Mouse (Mus musculus) CD4-positive, CD25-positive, alpha-beta regulatory T cell, adult 4 months (primary cell): Measurements from ENCODE around the gene Ccdc12. TPM values are rescaled to one million over a fixed set of nuclear protein-coding genes. Genes with fewer than 3 reads are reported as not detected.

Experiments
- ATAC-seq: one replicate; pipeline ENCODE4 v1.8.0; 2017
- polyA plus RNA-seq, 2 experiments: library from polyadenylated mRNA; unstranded; fragments of 100-300 nt; shearing (Covaris generic); gene quantifications; one replicate each; pipeline ENCODE4 v1.2.1; 2017

The Ccdc12 gene
- polyA plus RNA-seq = 100 to 1,000 TPM; 225 to 243 TPM

DNA sequence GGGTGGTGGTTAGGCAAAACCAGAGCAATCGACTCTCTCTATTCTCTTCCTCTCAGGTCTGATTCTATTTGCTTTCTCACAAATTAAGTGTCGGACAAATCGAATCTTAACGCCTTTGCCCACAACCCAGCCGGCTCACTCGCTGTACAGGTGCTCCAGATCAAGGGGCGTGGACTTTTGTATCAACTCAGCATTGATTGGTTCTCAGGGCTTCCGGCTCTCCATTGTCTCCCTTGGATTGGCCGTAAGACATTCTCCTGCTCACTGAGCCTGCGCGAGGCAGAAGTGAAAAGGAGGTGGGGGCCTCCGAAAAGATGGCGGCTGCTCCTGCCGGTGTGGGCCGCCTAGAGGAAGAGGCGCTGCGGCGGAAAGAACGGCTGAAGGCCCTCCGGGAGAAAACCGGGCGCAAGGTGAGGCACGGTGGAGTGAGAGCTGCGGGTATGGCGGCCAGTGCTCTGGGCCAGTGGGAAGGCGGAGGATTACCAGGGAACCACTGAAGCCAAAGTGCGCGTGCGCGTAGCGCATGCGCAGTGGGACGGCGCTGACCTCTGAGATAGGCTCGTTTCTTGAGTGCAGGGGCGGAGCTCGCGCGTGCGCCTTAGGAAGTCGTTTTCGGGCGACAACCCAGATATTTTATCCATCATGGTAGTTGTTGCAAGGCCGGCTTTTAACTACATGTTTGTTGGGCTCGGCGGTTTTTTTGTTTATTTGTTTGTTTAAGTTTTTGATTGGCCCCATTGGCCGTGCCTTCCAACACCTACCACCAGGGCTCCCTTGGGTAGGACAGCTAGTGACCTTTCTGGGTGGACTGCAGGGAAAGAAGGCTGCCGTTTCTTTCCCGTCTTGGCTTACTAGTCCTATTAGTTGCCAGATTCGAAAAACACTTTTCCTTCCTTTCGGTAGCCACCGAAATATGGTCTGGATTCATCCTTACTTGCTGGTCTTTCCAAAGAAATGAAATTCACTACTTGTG, at the start of gene Ccdc12:
Gene Ccdc12 (plus strand): TSS at position 255 of the 973 bp plus-strand sequence.
- peak; percentile 85 for ATAC-seq

DNA sequence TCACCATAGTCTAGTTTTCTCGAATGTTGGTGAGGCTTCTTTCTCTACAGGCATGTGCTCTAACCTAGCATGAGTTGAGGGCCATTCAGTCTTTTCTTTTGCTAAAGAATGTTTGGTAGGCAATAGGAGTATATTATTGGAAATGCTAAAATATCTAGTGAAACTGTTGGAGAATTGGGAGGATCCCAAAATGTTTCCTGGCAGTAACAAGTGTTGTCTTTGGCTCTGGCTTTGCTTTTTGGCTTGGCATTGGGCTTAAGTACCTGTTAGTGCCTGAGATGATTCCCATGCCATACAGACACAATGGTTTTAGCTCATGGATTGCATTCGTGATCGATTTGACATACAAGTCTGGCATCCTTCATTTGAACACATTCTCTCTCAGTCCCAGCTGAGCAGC, 44.8 kb upstream of the Ccdc12 start:
- no peak for ATAC-seq

DNA sequence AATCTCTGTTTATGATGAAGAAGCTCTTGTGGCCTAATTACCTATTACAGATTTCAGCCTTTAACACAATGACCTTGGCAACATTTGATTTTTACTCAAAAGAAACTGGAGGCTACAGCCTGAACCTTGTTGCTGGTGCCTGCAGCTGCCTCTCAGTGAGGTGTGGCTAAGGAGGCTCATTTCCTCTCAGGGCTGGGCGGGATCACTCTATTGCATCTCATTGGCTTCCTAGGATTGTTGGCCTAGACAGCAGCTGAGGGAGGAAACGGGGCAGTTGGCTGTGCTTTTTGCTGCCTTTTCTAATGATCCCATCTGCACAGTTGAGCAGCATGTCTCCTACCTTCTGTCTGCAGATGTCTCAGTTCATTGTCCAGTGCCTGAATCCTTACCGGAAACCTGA, 39.2 kb upstream of the Ccdc12 start:
- no peak for ATAC-seq

DNA sequence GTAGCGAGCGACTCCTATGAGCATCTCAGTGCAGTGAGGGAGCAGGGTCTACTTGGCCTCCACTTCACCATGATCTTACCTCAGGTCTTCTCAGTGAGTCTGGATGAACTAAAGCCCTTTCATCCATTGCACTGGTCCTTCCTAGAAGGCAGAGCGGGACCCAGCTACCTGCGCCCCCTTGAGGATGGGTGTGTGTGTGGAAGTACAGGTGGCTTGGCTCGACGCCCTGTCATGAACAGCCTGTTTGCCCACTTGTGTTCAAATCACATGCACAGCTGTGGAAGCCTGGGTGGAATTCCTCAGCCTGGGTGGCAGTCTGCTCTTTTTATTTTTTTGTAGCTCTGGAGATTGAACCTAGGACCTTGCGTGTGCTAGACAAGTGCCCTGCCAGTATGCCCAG, 36.1 kb upstream of the Ccdc12 start:
- ATAC-seq = no peak

DNA sequence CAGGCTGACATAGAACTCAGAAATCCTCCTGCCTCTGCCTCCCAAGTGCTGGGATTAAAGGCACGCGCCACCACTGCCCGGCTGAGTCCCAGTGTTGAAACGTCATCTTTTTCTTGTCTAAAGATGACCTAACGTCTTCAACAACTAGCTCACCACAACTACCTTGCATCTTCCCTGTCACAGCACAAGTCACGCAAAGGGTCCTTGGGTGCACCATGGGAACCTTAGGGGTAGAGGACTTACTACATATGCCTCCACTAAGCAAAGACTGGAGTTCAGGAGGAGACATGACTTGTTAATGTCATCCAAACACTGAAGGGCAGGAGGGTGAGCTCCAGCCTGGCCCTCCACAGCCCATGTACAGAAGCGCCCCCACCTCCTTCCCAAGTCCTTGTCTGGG, 35.6 kb upstream of the Ccdc12 start:
- no peak for ATAC-seq

DNA sequence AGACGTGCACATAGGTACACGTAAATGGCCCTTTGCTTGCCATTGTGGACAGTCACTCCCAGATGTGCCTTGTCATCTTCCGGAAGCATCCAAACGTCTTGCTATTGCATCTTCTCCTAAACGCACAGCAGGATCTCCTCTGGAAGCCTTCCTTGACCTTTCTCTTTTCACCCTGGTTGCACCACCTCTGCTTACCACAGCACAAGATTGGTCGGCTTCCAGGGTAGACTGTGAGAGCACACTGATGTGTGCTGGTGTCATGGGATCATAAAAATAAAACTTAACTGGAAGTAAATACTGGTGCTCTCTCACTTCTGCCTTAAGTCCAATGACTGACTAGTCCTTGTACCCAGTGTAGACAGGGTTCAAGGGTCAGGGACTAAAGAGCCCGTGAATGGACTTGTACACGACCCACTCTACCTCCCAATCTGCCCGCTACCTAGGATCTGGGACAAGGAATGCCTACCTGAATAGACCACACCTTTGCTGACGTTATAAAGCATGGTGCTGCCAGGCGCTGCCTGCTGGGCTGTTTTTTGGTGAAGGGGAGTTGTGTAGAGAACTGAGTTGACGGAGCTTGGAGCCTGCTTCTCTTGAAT, 33.6 kb upstream of the Ccdc12 start:
- ATAC-seq = no peak

DNA sequence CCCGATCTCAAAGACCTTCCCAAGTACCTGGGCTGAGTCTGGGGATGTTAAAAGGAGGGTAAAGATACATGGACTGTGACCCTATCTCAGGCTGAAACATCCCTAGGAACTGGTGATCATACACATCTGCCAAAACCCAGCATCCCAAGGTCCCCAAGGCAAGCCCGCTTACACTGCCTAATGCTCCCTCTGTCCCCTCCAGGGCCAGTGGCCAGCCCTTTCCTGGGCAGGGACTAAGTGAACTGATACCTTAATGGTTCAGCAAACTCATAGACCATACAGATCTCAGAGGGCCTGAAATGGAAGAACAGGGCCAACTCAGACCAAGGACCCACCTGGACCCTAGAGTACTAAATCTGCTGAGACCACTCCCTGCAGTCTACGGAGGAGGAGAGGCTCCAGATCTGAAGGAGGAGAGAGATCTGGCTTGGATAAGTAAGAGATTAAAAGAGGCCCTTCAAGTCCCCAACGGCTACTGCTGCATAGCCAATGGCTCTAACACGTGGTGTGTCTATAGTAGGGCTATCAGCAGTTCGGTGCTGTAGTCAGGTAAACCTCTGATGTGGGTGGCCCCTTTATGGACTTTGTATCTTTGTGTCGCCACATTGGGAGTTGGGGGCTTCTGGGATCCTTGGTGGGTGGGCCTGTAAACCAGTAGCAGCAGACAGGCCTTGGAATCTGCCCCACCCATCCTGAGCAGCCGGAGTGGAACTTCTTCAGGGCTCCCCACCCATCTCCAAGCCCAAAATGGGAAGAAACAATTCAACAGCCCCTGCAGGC, 32.7 kb upstream of the Ccdc12 start:
- ATAC-seq = no peak

DNA sequence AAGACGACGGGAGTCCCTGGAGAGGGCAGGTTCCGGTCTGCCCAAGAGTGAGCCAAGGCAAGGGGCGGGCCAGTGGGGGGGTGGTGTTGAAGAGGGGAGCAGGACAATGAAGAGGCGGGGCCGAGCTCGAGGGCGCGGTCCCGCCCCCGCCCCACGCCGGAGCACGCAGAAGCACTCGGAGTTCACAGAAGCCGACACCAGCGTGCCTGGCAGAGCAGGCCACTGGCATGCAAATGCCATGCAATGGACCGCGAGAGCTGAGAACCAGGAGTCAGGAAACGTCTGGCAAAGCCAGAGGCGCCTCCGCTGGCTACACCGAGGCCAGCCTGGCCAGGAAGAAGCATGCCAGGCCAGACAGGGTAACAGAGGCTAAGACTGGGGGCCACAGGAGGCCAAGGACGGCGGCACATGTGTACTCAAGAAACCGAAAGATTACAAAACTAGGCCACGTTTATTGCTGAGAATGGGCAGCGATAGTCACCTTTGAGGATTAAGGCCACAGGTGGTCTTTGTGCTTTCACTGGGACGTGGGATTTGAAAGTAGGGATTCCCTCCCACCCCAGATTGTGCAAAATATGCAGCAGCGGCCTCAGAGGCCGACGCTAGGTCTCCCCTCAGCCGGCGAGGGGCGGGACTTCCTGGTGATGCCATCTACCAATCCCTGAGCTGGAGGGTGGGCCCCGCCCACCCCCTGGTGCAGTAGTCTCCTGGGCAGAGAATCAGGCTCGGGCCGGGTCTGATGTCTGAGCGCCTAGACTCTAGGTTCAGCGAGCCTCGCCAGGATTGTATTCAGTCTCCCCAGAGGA, 31.7 kb upstream of the Ccdc12 start, which contains the start of gene Nradd:
Gene Nradd (minus strand): TSS at position 92 of the 806 bp plus-strand sequence.
- no peak for ATAC-seq

DNA sequence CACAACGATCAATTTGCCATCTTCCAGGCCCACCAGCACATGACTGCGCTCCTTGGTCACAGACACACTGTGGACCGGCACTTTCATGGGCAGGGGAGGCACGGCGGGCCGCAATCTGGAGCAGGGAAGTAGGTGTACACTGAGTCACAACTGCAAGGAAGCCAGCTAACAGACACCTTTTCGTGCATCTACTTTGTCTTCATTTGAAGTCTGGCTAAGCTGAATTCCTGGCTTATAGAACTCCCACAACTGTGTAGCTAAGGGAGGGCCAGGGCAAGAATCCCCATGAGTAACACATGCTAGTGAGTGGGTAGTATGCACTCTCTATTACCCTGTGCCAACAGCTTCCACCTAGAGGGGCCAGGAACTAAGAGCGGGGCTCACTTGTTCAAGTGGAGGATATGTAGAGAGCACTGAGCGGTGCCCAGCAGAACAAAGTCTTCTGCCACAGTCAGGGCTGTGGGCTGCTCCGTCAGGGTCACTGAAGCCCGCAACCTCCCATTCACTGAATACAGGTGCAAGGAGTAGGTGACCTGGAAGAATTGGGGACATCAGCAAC, 30.9 kb upstream of the Ccdc12 start:
- no peak for ATAC-seq

DNA sequence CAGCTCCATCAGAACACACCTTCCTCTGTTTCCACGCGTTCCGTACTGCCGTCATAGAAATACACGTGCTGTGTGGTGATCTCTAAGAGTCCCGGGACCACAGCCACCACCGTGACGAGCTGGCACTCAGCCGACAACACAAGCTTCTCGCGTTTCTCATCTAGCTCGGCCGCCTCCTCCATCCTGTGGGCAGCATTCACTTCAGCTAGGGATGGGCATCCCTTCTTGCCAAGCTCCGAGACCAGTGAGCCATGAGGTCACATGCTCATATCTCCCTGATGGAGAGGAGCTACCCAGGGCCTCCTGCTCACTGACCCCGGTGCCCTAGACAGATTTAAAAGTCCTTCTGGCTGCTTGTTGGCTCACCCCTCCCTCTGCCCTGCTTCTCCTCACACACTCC, 26.1 kb upstream of the Ccdc12 start:
- no peak for ATAC-seq

DNA sequence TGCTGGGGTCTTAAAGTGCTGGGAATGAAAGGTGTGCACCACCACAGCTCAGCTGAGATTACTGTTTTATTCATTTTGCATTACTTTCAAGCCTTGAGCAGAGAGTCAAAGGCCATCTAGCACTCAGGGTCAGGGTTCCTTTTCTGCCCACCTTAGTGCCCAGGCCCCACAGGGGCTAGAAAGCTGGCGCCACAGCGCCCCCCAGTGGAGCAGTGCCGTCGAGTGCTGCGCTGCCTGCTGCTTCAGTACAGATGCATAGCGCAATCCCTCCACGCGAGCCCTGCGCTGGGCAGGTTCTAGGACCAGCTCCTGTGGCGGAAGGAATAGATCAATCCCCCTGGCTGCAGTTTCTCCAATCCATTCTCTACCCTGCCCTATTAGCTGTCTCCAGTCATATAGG, 25.1 kb upstream of the Ccdc12 start:
- no peak for ATAC-seq

DNA sequence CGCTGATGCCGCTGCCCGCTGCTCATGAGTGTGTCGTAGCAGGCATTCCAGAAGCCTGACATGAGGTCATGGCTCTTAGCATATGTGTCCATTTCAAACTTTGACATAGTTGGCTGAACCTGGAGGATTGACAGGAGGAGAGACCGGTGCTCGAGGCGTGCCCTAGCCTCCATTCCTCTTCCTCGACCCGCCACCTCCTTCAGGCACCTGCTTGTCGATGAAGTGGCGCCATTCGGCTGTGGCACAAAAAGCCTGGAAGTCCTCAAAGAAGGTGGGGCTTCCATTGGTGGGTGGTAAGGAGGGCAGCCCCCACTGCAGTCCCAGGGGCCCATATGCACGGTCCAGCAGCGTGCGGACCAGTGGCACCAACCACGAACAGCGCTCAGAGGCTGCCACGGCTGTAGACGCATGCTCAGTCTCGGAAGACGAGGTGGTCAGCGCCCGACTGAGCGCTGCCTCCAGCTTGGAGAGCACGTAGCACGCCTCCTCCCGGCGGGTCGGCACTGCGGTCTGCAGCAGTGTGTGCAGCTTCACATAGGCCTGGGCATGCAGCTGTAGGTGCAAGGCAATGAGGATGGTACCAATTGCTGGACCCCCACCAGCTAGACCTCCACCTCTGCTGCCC, 24.5 kb upstream of the Ccdc12 start:
- no peak for ATAC-seq

DNA sequence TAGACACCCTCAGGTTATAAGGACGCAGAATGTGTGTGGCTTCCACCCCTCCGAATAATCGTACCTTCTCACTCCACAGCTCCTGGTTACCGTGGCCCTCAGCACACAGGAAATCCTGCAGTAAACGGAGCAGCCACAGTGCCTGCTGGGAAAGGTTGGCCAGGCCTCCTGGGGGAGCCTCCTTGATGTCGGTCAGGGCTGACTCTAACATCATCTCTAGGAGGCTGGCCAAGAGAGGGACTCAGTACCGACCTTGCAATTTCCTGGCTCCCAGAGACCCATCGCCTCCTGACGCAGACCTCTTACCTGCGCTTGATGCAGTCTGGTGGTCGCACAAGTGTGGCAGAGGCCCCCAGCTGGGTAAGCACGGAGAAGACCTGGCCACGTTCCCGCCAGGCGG, 23.6 kb upstream of the Ccdc12 start:
- no peak for ATAC-seq

DNA sequence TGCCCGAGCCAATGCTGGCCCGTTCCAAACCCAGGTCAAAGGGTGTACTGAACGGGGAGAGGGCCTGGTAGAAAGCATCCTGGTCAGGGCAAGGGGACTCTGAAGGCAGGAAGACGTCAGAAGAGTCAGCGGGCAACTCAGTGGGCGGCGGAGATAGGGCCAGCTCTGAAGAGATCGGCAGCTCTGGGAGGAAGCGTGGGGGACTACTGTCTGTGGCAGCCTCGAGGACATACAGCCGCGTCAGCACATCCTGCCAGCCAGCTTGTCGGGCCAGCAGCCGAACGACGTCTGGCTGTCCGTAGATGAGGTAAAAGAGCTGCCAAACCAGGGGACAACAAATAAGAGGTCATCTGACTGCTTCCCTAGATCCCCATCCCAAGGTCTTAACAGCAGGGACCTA, 22.4 kb upstream of the Ccdc12 start:
- no peak for ATAC-seq

DNA sequence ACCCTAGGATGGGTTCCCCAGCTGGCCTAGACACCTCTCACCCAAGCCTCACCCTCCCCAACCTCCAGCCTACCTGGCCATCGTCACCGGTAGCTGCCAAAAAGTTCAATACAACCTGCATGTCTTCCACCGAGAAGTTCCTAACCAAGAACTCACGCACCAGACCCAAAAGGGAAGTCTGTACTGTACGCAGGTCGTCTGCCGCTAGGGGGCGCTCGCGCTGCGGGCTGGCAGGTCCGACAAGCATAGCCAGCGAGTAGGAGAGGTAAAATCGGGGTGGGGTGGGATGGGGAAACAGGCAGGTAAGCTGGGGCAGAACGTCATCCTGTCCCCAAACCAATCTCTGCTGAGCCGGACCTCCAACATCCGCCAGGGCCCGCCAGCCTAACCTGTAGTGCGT, 21.1 kb upstream of the Ccdc12 start:
- ATAC-seq = peak; percentile 77

DNA sequence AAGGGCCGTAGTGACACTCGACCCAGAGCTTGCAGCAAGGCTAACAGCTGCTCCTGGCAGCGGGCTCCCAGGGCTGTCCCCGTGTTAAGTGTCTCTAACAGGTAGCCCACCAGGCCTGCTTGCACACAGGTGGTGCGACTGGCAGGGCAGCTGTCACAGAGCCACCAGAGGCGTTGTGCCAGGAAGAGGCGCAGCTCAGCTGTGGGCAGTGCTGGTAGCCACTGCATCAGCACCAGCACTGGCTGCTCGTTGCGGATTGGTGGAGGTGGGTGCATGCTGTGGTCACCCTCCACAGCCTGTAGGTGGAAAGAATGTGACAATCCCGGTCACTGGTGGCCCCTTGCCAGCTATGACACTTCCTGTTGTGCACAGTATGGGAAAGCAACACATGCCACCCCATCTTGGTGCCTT, 17.7 kb upstream of the Ccdc12 start:
- no peak for ATAC-seq

DNA sequence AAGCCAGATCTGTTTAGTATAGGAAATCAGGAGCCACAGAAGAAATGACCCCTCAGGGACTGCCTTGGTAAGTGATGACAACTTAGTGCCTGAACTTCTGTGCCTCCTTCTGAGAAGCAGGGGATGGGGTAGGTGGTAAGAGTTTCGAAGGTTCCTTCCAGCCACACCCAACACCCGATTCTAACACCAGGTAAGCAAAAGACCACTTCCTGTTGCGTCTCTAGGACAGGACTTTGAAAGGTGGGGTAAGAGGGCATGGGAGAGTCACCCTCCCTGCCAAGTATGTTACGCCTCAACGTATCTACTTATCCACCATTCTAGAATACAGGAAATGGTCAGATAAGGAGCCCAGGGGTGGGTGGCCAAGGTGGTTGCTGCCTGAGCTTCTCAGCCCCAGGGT, 15.3 kb upstream of the Ccdc12 start:
- no peak for ATAC-seq

DNA sequence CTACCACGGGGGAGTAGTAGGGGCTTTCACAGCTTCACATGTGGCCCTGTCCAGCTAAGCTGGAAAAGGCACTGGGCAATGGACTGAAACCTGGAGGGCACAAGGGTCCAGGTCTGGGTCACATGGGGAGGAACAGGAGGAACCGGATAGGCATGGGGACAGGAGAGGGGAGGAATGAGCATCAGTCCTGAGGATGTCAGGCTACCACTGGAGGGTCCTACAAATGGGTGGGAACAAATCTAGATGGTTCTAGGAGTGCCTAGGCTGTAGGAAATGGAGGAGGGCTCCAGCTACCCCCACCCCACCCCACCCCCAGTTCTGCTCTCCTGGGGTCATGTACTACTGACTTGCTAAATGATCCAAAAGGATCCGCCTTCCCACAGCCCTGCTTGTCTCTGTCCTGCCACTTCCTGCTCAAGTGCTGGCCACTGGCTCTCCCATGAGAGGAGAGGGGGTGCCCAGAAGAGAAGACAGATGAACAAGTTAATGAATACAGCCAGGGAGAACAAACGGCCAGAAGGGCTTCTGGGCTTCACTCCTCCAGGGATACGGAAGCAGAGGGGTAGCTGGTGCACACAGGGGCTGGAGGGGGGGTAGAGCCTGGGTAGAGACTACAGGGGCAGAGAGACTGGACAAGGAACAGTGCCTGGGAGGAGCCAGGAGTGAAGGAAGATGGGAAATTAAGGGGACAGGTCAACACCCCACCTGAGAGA, 13.3 kb upstream of the Ccdc12 start:
- ATAC-seq = no peak

DNA sequence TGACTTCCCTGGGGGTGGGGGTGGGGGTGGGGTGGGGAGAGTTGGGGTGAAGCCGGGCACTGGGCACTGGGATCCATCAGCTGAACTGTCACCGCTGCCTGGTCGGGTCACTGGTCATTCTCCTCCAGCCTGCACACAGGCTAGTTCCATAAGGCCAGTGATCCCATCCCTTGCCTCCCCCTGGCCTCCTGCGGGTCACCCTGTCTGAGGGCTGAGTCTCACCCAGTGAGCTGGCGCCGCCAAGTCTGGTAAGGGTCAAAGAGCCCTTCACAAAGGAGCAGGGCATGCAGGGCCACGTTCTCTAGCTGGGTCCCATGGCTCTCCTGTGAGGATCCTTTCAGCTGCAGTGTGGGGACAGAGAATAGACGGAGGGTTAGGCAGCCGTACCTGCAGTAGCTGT, 12.5 kb upstream of the Ccdc12 start:
- no peak for ATAC-seq

DNA sequence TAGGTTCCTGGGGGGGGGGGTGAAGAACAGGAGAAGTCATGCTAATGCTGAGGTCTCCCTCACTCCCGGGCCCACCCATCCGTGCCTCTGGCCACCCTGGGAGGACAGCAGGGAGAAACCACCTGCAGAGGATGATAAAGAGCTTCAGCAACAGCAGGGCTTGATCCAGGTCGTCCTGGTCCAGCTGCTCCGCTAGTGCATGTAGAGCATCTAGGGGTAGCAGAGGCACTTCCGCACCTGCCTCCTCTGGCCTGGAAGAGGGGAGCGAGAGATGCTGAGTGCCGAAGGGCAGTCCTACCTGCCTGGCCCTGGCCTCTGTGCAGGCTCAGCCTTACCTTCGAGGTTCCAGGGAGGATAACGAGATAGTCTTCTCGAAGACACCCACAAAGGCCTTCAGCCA, 12.0 kb upstream of the Ccdc12 start:
- no peak for ATAC-seq

DNA sequence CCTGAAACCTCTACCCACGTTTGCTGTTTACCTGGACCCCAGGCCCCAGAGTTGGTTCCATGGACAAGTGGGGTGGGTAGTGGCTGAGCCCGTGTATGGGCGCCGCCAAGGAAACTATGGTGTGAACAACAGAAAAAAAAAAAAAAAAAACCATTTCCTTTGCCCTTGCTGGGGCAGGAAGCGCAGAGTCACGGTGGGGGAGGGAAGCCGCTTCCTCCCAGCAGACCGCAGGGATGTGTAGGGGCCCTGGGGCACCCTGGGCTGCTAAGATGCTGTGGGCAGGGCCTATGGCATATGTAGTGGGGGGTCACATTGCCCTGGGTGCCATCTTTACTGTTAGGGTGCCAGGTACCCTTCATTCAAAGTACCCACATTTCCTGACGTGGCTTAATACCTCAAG, 11.1 kb upstream of the Ccdc12 start:
- peak; percentile 95 for ATAC-seq
